Mouse (Mus musculus) stomach, embryonic 15.5 days (tissue): ENCODE data around the gene Dclk2. TPM values are rescaled to one million over a fixed set of nuclear protein-coding genes. Genes with fewer than 3 reads are reported as not detected.

Source experiments
- ATAC-seq: fragments of 200-750 bp; cut with Nextera tagmentation; 2 replicates; pipeline ENCODE4 v1.8.0; 2017; ENCODE audit warnings: low read depth, moderate number of reproducible peaks, moderate TSS enrichment; ENCODE audit not compliant: insufficient read depth, low FRiP score
- H3K27ac ChIP-seq: fragments of 300-500 bp; sonication (generic); 2 replicates; pipeline ENCODE4 v1.5.1; 2015; ENCODE audit warnings: mild to moderate bottlenecking, inconsistent platforms
- H3K27me3 ChIP-seq: fragments of 300-500 bp; sonication (generic); replicated peaks from 2 replicates; pipeline ENCODE4 v1.6.1; 2015; ENCODE audit warnings: inconsistent platforms
- H3K36me3 ChIP-seq: fragments of 300-500 bp; sonication (generic); 2 replicates; pipeline ENCODE4 v1.6.1; 2015; ENCODE audit warnings: inconsistent platforms
- H3K4me1 ChIP-seq: fragments of 300-500 bp; sonication (generic); 2 replicates; pipeline ENCODE4 v1.6.1; 2015; ENCODE audit warnings: inconsistent platforms
- H3K4me2 ChIP-seq: fragments of 300-500 bp; sonication (generic); 2 replicates; pipeline ENCODE4 v1.6.1; 2015; ENCODE audit warnings: mild to moderate bottlenecking, inconsistent platforms
- H3K4me3 ChIP-seq: fragments of 300-500 bp; sonication (generic); replicated peaks from 2 replicates; pipeline ENCODE4 v1.5.1; 2015; ENCODE audit warnings: inconsistent platforms
- H3K9ac ChIP-seq: fragments of 300-500 bp; sonication (generic); 2 replicates; pipeline ENCODE4 v1.6.1; 2015; ENCODE audit warnings: inconsistent platforms
- H3K9me3 ChIP-seq: fragments of 300-500 bp; sonication (generic); 2 replicates; pipeline ENCODE4 v1.6.1; 2016; ENCODE audit warnings: inconsistent platforms
- WGBS: fragments of 180-500 bp; shearing (Covaris S2); methylation state at CpG from one replicate; pipeline ENCODE4 v1.1.7; 2015; 5-methylcytosine and 5-hydroxymethylcytosine counted together
- polyA plus RNA-seq: library from polyadenylated mRNA; unstranded; fragments of >200 nt; fragmentation: Nextera tagmentation; extraction: Ambion mirVana; gene quantifications from 2 replicates; pipeline ENCODE4 v1.2.1, GENCODE M21; 2015

The Dclk2 gene
- polyA plus RNA-seq, 1 experiment from 2014 or later: 7.0 TPM

DNA sequence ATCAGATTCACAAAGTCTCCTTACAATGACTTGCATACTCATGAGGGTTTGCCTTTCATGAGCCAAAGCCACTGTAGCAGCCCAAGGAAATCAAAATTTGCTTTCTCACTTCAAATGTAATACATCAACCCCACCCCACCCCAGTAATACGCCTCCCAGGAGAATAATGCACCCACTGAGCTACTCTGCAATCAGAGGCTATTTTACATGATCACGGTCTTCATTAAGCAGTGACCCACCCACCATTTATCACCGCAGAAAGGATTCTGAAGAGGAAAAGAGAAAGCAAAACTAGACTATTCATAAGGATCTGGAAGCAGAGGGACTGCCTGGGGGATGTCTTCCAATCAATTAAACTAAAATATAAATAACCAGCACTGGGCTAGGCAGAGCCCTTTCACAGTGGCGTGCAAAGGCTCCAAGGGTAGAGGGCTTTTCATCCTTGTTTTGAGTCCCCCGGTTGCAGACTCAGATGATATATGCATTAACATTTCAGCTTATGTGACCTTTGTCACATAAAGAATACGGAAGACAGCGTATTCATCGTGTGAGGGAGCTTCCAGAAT lies 62.7 kb downstream of the Dclk2 start:
- ATAC-seq: no peak
- Histone ChIP-seq H3K4me3 (no peak overlapping the region), H3K9ac (no peak overlapping the region), H3K4me2 (no peak overlapping the region), H3K9me3 (no peaks in the 10 kb centered on the region), H3K36me3 (no peaks in the 10 kb centered on the region), H3K4me1 (no peaks in the 10 kb centered on the region), H3K27ac (no peak overlapping the region), H3K27me3 (no peaks in the 10 kb centered on the region)
- WGBS: 62% methylated on average over 8 of the region's 8 CpGs

DNA sequence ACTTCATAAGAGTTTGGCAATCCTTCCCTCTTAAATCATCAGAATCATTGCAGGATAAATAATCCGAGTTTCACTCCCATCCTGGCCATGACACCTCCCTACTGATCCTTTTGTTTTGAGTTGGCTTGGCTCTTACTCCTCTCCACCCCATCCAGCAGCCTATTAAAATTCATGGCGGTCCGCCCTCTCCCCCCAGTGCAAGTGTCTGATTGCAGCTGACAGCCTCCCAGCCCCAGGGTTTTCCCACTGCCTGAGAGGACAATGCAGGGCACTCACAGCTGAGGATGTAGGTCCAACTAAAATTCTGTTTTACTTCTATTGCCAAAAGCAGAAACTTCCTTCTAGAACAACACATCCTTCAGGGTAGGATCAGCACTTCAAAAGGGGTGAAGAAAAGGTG lies 67.8 kb downstream of the Dclk2 start:
- no peaks in the 10 kb centered on the region for H3K36me3 ChIP-seq
- WGBS: 60% methylated on average over 3 of the region's 3 CpGs
- no peak overlapping the region for H3K9ac ChIP-seq
- H3K9me3 ChIP-seq: no peaks in the 10 kb centered on the region
- H3K4me2 ChIP-seq: no peak overlapping the region
- H3K4me1 ChIP-seq: 0 out of 2 replicates have a peak, but pooled peaks cover 5% of the 10 kb centered on the region
- no peak overlapping the region for H3K27ac ChIP-seq
- H3K4me3 ChIP-seq: no peak overlapping the region
- no peaks in the 10 kb centered on the region for H3K27me3 ChIP-seq
- ATAC-seq: no peak

DNA sequence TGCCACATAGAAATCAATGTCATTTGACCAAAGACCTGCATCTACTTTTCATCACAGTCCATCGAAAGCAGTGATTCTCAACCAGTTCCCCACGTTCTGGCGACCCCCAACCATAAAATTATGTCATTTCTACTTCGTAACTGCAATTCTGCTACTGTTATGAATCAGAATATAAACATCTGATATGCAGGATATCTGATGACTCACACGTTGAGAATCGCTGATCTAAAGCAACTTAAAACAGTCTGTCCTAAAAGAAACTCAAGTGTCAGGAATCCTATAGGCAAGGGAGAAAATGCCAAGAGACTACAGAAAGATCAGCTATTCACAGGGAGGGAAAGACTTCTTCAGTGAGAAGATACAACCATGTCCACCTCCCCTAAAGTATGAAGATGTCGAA lies 69.5 kb downstream of the Dclk2 start:
- Histone ChIP-seq H3K4me2 (no peak overlapping the region), H3K9me3 (no peaks in the 10 kb centered on the region), H3K27me3 (no peaks in the 10 kb centered on the region), H3K27ac (no peak overlapping the region), H3K4me3 (no peak overlapping the region), H3K36me3 (no peaks in the 10 kb centered on the region), H3K9ac (no peak overlapping the region), H3K4me1 (0 out of 2 replicates have a peak, but pooled peaks cover 5% of the 10 kb centered on the region)
- WGBS: 74% methylated on average over 7 of the region's 7 CpGs
- no peak for ATAC-seq

DNA sequence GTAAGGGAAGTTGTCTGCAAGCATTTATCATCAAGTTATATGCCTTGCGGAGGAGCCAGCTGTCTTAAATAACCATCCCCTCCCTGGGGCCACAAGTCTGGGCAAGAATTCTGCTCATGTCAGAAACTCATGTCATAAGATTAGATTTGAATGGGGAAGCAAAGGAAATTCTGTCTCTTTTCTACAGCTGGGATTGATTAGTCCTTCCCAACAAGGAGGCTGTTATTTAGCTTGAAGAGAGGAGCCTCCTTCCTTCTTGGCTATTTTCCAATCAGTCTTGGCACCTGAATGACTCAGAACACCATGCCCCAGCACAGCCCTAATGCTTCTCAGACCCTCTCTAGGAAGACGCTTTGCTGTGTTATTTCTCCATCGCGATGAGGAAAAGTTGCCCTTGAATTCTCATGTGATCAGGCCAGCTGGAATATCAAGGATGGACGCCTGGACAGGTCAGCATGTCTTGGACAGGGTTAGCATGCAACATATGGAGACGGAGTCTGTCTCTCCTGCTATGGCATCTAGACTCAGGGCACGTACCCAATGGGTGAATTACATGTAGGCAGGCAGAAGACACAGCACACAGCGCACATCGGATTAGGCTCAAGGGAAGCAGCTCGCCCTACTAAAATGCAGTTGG lies 70.1 kb downstream of the Dclk2 start:
- Histone ChIP-seq H3K4me1 (0 out of 2 replicates have a peak, but pooled peaks cover 5% of the 10 kb centered on the region), H3K27ac (no peak overlapping the region), H3K9ac (no peak overlapping the region), H3K36me3 (no peaks in the 10 kb centered on the region), H3K4me2 (no peak overlapping the region), H3K27me3 (no peaks in the 10 kb centered on the region), H3K4me3 (no peak overlapping the region), H3K9me3 (no peaks in the 10 kb centered on the region)
- WGBS: 68% methylated on average over 10 of the region's 10 CpGs
- ATAC-seq: no peak

DNA sequence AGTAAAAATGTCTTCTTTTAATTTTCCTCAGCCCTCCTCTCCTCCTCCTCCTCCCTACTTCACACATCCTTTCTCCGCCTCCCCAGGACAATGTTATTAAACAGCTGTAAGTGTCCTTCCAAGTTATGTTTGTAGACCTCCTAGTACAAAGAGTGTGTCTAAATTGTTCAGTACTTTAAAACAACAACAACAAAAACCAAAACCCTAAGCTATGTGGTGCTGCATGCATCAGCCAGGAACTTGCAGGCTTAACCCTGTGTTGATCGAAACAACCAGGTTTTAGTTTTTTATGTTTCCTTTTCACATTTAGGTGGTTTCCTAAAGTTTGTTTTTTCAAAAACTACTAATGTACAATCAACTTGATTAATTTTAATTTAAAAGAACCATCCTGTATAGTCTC lies 71.3 kb downstream of the Dclk2 start:
- ATAC-seq: no peak
- Histone ChIP-seq H3K4me3 (no peak overlapping the region), H3K9ac (no peak overlapping the region), H3K36me3 (no peaks in the 10 kb centered on the region), H3K27me3 (no peaks in the 10 kb centered on the region), H3K27ac (no peak overlapping the region), H3K9me3 (no peaks in the 10 kb centered on the region), H3K4me1 (0 out of 2 replicates have a peak, but pooled peaks cover 5% of the 10 kb centered on the region), H3K4me2 (no peak overlapping the region)
- 79% methylated on average over 2 of the region's 2 CpGs for WGBS

DNA sequence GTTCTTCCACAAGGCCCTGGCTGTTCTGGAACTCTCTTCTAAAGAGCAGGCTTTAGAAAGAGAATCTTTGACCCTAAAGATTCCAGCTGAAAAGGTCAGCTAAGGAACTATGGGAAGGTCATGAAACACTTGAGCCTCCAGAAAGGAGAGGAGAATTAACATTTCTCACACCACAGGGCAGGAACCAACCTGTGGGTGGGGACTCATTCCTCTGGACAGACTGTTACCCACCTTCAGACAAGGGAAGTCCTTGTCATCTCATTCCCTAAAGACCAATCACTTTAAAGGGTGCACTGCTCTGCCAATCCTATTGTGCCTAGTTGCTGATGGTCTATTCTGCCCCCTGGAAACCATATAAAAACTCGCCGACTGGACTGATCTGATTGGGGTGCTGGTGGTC lies 73.1 kb downstream of the Dclk2 start:
- Histone ChIP-seq H3K4me3 (no peak overlapping the region), H3K27ac (no peak overlapping the region), H3K9me3 (no peaks in the 10 kb centered on the region), H3K9ac (no peak overlapping the region), H3K4me1 (0 out of 2 replicates have a peak, but pooled peaks cover 5% of the 10 kb centered on the region), H3K36me3 (no peaks in the 10 kb centered on the region), H3K4me2 (no peak overlapping the region), H3K27me3 (no peaks in the 10 kb centered on the region)
- 85% methylated on average over 2 of the region's 2 CpGs for WGBS
- no peak for ATAC-seq

DNA sequence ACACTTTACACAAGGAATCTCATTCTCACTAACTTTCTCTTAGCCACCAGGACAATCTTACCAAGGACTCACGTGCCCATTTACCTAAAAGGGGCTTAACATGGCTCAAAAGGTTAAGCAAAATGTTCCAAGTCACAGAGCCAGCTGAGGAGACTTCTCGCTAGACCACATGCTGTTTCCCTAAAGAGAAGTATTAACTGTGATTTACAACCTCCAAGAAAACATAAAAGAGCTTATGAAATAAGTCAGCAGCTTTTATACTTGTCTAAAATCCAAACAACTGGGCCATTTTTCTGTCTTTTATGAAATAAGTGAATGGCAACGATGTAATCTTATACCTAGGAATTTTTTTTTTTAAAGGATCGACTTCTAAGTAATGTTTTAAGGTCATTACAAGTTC lies 74.6 kb downstream of the Dclk2 start:
- H3K36me3 ChIP-seq: no peaks in the 10 kb centered on the region
- no peak overlapping the region for H3K9ac ChIP-seq
- H3K4me3 ChIP-seq: no peak overlapping the region
- H3K27ac ChIP-seq: no peak overlapping the region
- WGBS: 24% methylated on average over 4 of the region's 4 CpGs
- no peak for ATAC-seq
- no peaks in the 10 kb centered on the region for H3K27me3 ChIP-seq
- no peak overlapping the region for H3K4me2 ChIP-seq
- H3K4me1 ChIP-seq: 0 out of 2 replicates have a peak, but pooled peaks cover 5% of the 10 kb centered on the region
- H3K9me3 ChIP-seq: no peaks in the 10 kb centered on the region

DNA sequence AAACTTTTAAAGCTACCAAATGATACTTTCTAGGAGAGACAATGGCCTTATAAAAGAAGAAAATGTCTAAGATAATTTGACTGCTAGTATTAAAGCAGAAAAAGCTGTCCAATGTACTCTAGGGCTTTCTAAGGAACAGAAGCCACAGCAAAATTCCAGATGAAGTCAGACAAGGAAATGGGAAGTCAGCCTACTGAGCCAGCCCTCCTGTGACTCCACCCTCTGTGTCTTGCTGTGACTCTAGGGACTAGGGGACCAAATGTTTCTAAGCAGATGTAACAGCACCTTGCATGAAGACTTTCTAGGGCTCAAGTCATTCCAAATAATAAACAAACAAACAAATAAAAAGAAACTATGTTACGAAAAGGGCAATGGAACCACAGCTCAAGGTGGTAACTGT lies 75.1 kb downstream of the Dclk2 start:
- H3K36me3 ChIP-seq: no peaks in the 10 kb centered on the region
- H3K27ac ChIP-seq: no peak overlapping the region
- 81% methylated on average over 1 of the region's 1 CpGs for WGBS
- ATAC-seq: no peak
- no peaks in the 10 kb centered on the region for H3K27me3 ChIP-seq
- H3K4me1 ChIP-seq: 0 out of 2 replicates have a peak, but pooled peaks cover 1% of the 10 kb centered on the region
- no peak overlapping the region for H3K4me2 ChIP-seq
- H3K9me3 ChIP-seq: no peaks in the 10 kb centered on the region
- no peak overlapping the region for H3K4me3 ChIP-seq
- H3K9ac ChIP-seq: no peak overlapping the region

DNA sequence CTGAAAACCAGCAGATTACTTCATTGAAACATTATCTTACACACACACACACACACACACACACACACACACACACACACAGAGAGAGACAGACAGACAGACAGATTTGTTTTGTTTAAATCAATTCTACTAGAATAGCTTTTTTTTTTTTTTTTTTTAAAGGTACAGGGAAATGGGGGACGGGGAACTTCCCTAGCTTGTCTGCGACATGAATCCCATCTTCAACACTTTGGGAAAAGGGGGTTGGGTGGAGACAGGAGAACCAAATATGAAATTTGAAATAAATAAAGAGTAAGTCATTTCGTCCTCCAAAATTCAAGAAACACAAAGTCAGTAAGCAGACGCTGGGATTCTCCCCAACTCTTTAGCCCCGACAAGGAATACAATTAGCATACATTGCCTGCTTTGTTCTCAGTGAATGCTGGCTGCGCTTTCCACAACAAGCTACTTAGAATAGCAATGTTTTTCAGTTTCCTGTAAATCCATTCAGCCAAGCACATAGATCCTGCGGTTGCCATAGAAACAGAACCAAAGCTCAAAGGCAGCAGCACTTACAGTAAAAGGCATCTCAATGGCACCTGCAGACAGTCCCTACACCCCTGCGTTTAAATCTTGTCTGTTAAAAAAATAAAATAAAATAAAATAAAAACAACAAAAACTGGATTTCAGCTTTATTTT lies 75.7 kb downstream of the Dclk2 start:
- Histone ChIP-seq H3K9ac (no peak overlapping the region), H3K4me2 (no peak overlapping the region), H3K4me3 (no peak overlapping the region), H3K36me3 (no peaks in the 10 kb centered on the region), H3K27ac (no peak overlapping the region), H3K27me3 (no peaks in the 10 kb centered on the region), H3K9me3 (no peaks in the 10 kb centered on the region), H3K4me1 (no peaks in the 10 kb centered on the region)
- WGBS: 24% methylated on average over 8 of the region's 8 CpGs
- ATAC-seq: no peak

DNA sequence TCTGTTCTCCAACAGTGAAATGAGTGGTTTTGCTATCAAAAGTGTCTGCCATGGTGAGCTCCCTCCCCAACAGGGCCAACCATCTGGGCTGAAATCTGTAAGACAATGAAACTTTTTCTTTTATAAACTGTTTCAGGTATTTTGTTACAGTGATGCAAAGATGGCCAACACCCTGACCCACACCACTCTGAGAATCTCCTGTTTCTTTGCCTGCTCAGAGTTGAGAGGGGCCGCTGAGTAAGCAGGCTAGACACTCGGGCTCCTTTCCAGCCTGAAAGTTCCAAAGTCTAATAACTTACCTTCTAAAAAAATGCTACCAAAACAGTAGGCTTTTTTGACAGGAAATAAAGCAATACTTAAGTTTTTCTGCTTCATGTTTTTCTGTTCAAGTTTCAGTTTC lies 78.2 kb downstream of the Dclk2 start:
- Histone ChIP-seq H3K9ac (no peak overlapping the region), H3K36me3 (no peaks in the 10 kb centered on the region), H3K4me1 (no peaks in the 10 kb centered on the region), H3K27ac (no peak overlapping the region), H3K9me3 (no peaks in the 10 kb centered on the region), H3K4me2 (no peak overlapping the region), H3K27me3 (no peaks in the 10 kb centered on the region), H3K4me3 (no peak overlapping the region)
- WGBS: 83% methylated on average over 2 of the region's 2 CpGs
- no peak for ATAC-seq

DNA sequence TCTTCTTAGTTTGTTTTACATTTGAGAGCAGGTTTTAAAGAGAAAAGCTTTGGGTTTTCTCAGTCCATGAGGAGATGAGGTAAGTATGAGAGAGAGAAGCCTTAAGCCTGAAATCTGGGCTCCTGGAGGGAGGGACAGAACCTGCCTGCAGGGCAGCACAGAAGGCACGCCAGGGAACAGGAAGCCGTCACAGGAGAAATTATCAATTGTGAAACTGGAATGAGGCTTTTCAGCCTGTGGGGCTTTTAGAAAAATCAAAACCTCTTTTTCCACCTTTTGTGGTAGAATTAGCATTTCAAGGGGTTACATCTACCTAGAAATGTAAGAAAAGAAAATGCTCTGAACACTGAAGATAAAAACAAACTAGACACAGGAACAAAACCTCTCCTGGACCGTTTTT lies 81.0 kb downstream of the Dclk2 start:
- Histone ChIP-seq H3K27ac (no peak overlapping the region), H3K4me1 (no peaks in the 10 kb centered on the region), H3K4me3 (no peak overlapping the region), H3K27me3 (no peaks in the 10 kb centered on the region), H3K9ac (no peak overlapping the region), H3K36me3 (no peaks in the 10 kb centered on the region), H3K4me2 (no peak overlapping the region), H3K9me3 (no peaks in the 10 kb centered on the region)
- 57% methylated on average over 3 of the region's 3 CpGs for WGBS
- ATAC-seq: no peak

DNA sequence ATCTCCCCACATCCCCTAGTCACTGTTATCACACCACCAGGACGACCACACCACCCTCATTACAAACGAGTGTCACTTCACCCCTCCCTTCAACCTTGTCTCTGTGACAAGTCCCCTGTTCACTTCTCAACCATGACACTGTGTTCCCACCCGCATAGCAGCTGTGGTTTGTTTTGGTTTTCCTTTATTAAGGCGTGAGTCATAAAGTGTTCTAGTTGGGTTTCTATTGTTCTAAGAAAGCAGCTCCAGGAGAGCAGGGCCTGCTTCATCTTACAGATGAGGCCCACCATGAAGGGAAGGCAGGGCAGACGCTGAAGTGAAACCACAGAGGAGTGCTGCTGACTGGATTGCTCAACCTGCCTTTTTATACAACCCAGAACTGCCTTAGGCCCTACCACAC lies 83.3 kb downstream of the Dclk2 start:
- Histone ChIP-seq H3K9me3 (no peaks in the 10 kb centered on the region), H3K4me1 (no peaks in the 10 kb centered on the region), H3K4me3 (no peak overlapping the region), H3K27me3 (no peaks in the 10 kb centered on the region), H3K9ac (no peak overlapping the region), H3K36me3 (no peaks in the 10 kb centered on the region), H3K4me2 (no peak overlapping the region), H3K27ac (no peak overlapping the region)
- WGBS: 49% methylated on average over 5 of the region's 5 CpGs
- no peak for ATAC-seq
